Mouse (Mus musculus) forebrain, embryonic 14.5 days (tissue): Measurements from ENCODE around the gene Eif1ax. TPM values are rescaled to one million over a fixed set of nuclear protein-coding genes. Genes with fewer than 3 reads are reported as not detected.
A peak's percentile ranks its signal among the peaks of the same experiment; 100 is the strongest.
"Not testable (repeated sequence)": the region's sequence is repeated elsewhere in the genome, so short reads cannot be mapped to it uniquely, and the experiment has no call there.

Source experiments
- ATAC-seq: fragments of 200-750 bp; cut with Nextera tagmentation; 2 replicates; pipeline ENCODE4 v1.8.0; 2017; ENCODE audit warnings: mild to moderate bottlenecking, moderate library complexity
- DNase-seq: peaks from one replicate; pipeline ENCODE4 v3.0.0-alpha.2; 2015; ENCODE audit warnings: low spot score
- H3K27ac ChIP-seq: fragments of 300-500 bp; sonication (generic); 2 replicates; pipeline ENCODE4 v1.5.1; 2014; ENCODE audit warnings: low read depth, mild to moderate bottlenecking, control low read depth, low read length, moderate library complexity
- H3K27me3 ChIP-seq: fragments of 300-500 bp; sonication (generic); replicated peaks from 2 replicates; pipeline ENCODE4 v1.6.1; 2014; ENCODE audit warnings: low read length, control low read depth, mixed read lengths; ENCODE audit not compliant: control insufficient read depth, insufficient read depth
- H3K36me3 ChIP-seq: fragments of 300-500 bp; sonication (generic); 2 replicates; pipeline ENCODE4 v1.6.1; 2014; ENCODE audit warnings: low read length, control low read depth; ENCODE audit not compliant: control insufficient read depth, insufficient read depth
- H3K4me1 ChIP-seq: fragments of 300-500 bp; sonication (generic); 2 replicates; pipeline ENCODE4 v1.6.1; 2014; ENCODE audit warnings: antibody characterized with exemption, low read length, control low read depth; ENCODE audit not compliant: control insufficient read depth, insufficient read depth
- H3K4me2 ChIP-seq: fragments of 300-500 bp; sonication (generic); 2 replicates; pipeline ENCODE4 v1.6.1; 2014; ENCODE audit warnings: mild to moderate bottlenecking, control low read depth, low read length
- H3K4me3 ChIP-seq: fragments of 300-500 bp; sonication (generic); 2 replicates; pipeline ENCODE4 v1.5.1; 2014; ENCODE audit warnings: low read depth, low read length, control low read depth
- H3K9ac ChIP-seq: fragments of 300-500 bp; sonication (generic); 2 replicates; pipeline ENCODE4 v1.6.1; 2014; ENCODE audit warnings: mild to moderate bottlenecking, low read length, control low read depth, moderate library complexity
- H3K9me3 ChIP-seq: fragments of 300-500 bp; sonication (generic); replicated peaks from 2 replicates; pipeline ENCODE4 v1.6.1; 2016; ENCODE audit warnings: low read length, control low read depth, mixed read lengths; ENCODE audit not compliant: control insufficient read depth
- whole genome bisulfite sequencing: fragments of 180-500 bp; shearing (Covaris S2); extraction: QIAGEN DNeasy Blood & Tissue Kit; methylation state at CpG from one replicate; pipeline ENCODE4 v1.1.7; 2014; 5-methylcytosine and 5-hydroxymethylcytosine counted together
- polyA plus RNA-seq: library from polyadenylated mRNA; unstranded; fragments of >200 nt; fragmentation: Nextera tagmentation; extraction: Ambion mirVana; gene quantifications from 2 replicates; pipeline ENCODE4 v1.2.1, GENCODE M21; 2014

Eif1ax gene
- polyA plus RNA-seq, 1 experiment from 2014 or later, result 123 TPM

DNA sequence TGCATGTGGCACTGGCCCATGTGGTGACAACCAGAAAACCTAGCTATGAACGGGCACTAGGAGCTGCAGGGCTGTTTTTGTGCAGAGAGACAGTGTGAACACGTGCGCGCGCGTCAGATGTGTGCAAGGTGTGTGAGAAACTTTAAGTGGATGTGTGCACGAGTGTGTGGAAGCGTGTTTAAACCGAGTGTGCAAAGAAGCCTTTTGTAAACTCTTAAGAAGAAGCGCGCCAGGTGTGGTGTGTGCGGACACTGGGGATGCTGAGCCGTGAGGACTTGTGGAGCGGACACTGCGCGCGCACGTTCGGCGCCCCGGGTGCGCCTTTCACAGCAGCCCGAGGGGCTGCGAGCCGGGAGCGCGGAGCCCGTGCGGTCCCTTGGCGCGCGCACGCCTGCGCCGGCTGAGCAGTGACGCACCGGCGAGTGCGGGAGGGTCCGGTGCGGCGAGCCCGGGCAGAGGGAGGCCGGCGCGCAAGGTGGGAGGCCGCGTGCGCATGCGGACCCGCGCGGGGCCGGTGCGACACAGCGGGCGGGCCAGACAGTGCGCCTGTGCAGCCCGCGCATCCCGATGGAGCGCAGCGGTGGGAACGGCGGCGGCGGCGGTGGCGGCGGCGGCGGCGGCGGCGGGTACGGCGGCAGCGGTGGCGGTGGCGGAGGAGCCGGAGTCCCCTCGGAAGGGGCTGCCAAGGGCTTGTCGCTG lies 42.3 kb downstream of the Eif1ax start, which contains the start of gene Map7d2:
Gene Map7d2 (plus strand): TSS at position 443 of the 699 bp plus-strand sequence.
- DNase-seq (peak; percentile 67), ATAC-seq (peak; percentile 95)
- peak within 1 kb of the TSS; percentile 52 for H3K4me3 ChIP-seq
- H3K9me3 ChIP-seq, result no peaks in the 10 kb centered on the region
- H3K27ac ChIP-seq, result peak within 1 kb of the TSS; percentile 39; the same call in 1 of the 2 replicates
- WGBS, result 32% methylated on average over 37 of the region's 83 CpGs
- H3K4me1 ChIP-seq, result no peaks in the 10 kb centered on the region
- no peaks in the 10 kb centered on the region for H3K36me3 ChIP-seq
- peak within 1 kb of the TSS; percentile 66 for H3K4me2 ChIP-seq
- H3K9ac ChIP-seq, result peak within 1 kb of the TSS; percentile 56
- no peaks in the 10 kb centered on the region for H3K27me3 ChIP-seq

DNA sequence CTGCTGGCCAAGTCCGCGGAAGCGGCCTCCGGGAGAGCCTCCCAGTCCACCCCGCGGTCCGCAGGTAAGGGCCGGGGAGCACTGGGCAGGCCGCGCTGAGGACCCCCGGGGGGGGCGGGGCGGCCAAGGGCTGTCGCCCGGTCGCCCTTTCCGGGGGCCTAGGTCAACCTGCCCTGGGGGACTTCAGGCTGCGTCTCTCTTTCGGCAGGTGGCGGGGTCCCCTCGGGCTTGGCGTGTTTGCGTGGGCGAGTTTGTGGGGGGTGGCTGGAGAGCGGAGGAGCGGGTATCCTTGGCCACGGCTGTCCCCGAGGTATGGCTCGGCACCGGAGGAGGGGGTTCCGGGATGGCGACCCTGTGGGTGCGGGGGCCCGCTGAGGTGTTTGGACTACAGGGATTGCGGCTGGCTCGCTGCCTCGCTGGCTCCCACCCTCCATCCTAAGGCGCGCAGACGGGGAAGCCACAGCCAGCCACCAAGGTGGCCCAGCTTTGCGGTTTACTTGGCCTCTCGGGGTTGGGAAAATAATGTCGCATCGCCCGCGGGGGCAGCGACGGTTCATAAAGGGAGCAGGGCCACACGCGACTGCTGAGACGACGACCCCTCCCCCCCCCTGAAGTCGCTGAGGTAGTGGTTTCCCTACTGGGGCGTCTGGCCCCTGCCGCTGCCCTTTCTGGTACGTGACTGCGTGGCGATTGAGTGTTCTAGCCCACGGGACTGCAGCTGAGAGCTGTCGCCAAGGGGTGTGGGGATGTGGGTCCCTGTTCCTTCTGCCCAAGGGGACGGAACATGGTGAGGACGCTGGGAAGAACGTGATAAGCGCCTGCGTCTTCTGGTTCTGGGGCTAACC lies 43.1 kb downstream of the Eif1ax start:
- Histone ChIP-seq H3K36me3 (no peaks in the 10 kb centered on the region), H3K4me3 (peak overlapping the region; percentile 52), H3K4me2 (peak overlapping the region; percentile 66), H3K27me3 (no peaks in the 10 kb centered on the region), H3K27ac (peak overlapping the region; percentile 39; the same call in 1 of the 2 replicates), H3K9me3 (no peaks in the 10 kb centered on the region), H3K9ac (peak overlapping the region; percentile 56), H3K4me1 (no peaks in the 10 kb centered on the region)
- WGBS, result 36% methylated on average over 53 of the region's 65 CpGs
- ATAC-seq (peak; percentile 63), DNase-seq (peak; percentile 13)

GRCm38 (mm10) chrX:159430507-159430906 lies 58.5 kb downstream of the Eif1ax start:
- not testable (repeated sequence) for H3K4me1 ChIP-seq, H3K9ac ChIP-seq, H3K4me2 ChIP-seq, H3K4me3 ChIP-seq, H3K27ac ChIP-seq, ATAC-seq, H3K27me3 ChIP-seq, DNase-seq, H3K36me3 ChIP-seq, H3K9me3 ChIP-seq
- 94% methylated on average over 3 of the region's 3 CpGs for WGBS

Other genes with a start within 250 kb of the Eif1ax start
- gene Rps6ka3, start 161.9 kb upstream of the Eif1ax start, polyA plus RNA-seq, result 4.3 TPM in 2 replicates
- gene Map7d2, start 42.4 kb downstream of the Eif1ax start, polyA plus RNA-seq, result 12.3 and 15.3 TPM in 2 replicates
- 18.9 and 24.3 TPM in 2 replicates for gene Bclaf3, start 154.5 kb downstream of the Eif1ax start, polyA plus RNA-seq